Mouse (Mus musculus): ENCODE results near the gene Ildr2.

GRCm38 (mm10) chr1:166205159-166205558, 48.8 kb upstream of the Ildr2 start:
- TF ChIP-seq POLR2A (IDR thresholded peaks at IDR 0.05; ENCODE audit: control insufficient read depth, extremely low read depth, insufficient read depth, low read length, poor library complexity) = no peak
- TF ChIP-seq CTCF (IDR thresholded peaks at IDR 0.05; ENCODE audit: borderline replicate concordance, control insufficient read depth, extremely low read depth, insufficient read depth, low read length, poor library complexity) = no peak

Data from thymus, adult 2 months (tissue).